Mouse (Mus musculus) stomach, embryonic 14.5 days (tissue): ENCODE results near the gene Slc16a13. TPM values are rescaled to one million over a fixed set of nuclear protein-coding genes. Genes with fewer than 3 reads are reported as not detected.

Source experiments
- ATAC-seq: fragments of 200-750 bp; cut with Nextera tagmentation; 2 replicates; pipeline ENCODE4 v1.8.0; 2017; ENCODE audit warnings: low read depth, moderate TSS enrichment; ENCODE audit not compliant: insufficient number of reproducible peaks, insufficient read depth, low FRiP score
- H3K27ac ChIP-seq: fragments of 300-500 bp; sonication (generic); 2 replicates; pipeline ENCODE4 v1.5.1; 2014; ENCODE audit warnings: mild to moderate bottlenecking, low read length, moderate library complexity, mixed read lengths
- H3K27me3 ChIP-seq: fragments of 300-500 bp; sonication (generic); 2 replicates; pipeline ENCODE4 v1.6.1; 2014; ENCODE audit warnings: low read length, control low read depth, mixed read lengths; ENCODE audit not compliant: control insufficient read depth, insufficient read depth
- H3K36me3 ChIP-seq: fragments of 300-500 bp; sonication (generic); 2 replicates; pipeline ENCODE4 v1.6.1; 2014; ENCODE audit warnings: mild to moderate bottlenecking, control low read depth, low read length, moderate library complexity, mixed read lengths; ENCODE audit not compliant: control insufficient read depth, insufficient read depth
- H3K4me1 ChIP-seq: fragments of 300-500 bp; sonication (generic); 2 replicates; pipeline ENCODE4 v1.6.1; 2014; ENCODE audit warnings: low read length, control low read depth, mixed read lengths; ENCODE audit not compliant: control insufficient read depth, insufficient read depth
- H3K4me2 ChIP-seq: fragments of 300-500 bp; sonication (generic); replicated peaks from 2 replicates; pipeline ENCODE4 v1.6.1; 2014; ENCODE audit warnings: low read depth, low read length, control low read depth
- H3K4me3 ChIP-seq: fragments of 300-500 bp; sonication (generic); 2 replicates; pipeline ENCODE4 v1.5.1; 2014; ENCODE audit warnings: low read depth, low read length, control low read depth
- H3K9ac ChIP-seq: fragments of 300-500 bp; sonication (generic); replicated peaks from 2 replicates; pipeline ENCODE4 v1.6.1; 2014; ENCODE audit warnings: low read depth, mild to moderate bottlenecking, control low read depth, low read length, moderate library complexity, mixed read lengths
- H3K9me3 ChIP-seq: fragments of 300-500 bp; sonication (generic); 2 replicates; pipeline ENCODE4 v1.6.1; 2016; ENCODE audit warnings: low read depth, low read length, control low read depth; ENCODE audit not compliant: control insufficient read depth
- WGBS: fragments of 180-500 bp; shearing (Covaris S2); extraction: QIAGEN DNeasy Blood & Tissue Kit; methylation state at CpG from one replicate; pipeline ENCODE4 v1.1.7; 2014; 5-methylcytosine and 5-hydroxymethylcytosine counted together
- polyA plus RNA-seq: library from polyadenylated mRNA; unstranded; fragments of >200 nt; fragmentation: Nextera tagmentation; extraction: Ambion mirVana; gene quantifications from 2 replicates; pipeline ENCODE4 v1.2.1, GENCODE M21; 2014

Slc16a13 gene
- polyA plus RNA-seq, 1 experiment from 2014 or later = 5.6 TPM

GRCm38 (mm10) chr11:70180496-70180895, 40.4 kb downstream of the Slc16a13 start:
- Histone ChIP-seq H3K4me1 (no peaks in the 10 kb centered on the region), H3K4me2 (no peak overlapping the region), H3K27ac (no peak overlapping the region), H3K9me3 (no peaks in the 10 kb centered on the region), H3K4me3 (no peak overlapping the region), H3K36me3 (no peaks in the 10 kb centered on the region), H3K9ac (no peak overlapping the region), H3K27me3 (no peaks in the 10 kb centered on the region)
- WGBS = 91% methylated on average over 4 of the region's 4 CpGs
- no peak for ATAC-seq

GRCm38 (mm10) chr11:70179401-70179800, 41.5 kb downstream of the Slc16a13 start:
- Histone ChIP-seq H3K4me2 (no peak overlapping the region), H3K4me1 (no peaks in the 10 kb centered on the region), H3K27me3 (no peaks in the 10 kb centered on the region), H3K4me3 (no peak overlapping the region), H3K9me3 (no peaks in the 10 kb centered on the region), H3K9ac (no peak overlapping the region), H3K27ac (no peak overlapping the region), H3K36me3 (no peaks in the 10 kb centered on the region)
- ATAC-seq = no peak
- 35% methylated on average over 14 of the region's 14 CpGs for WGBS

GRCm38 (mm10) chr11:70178756-70179155, 42.1 kb downstream of the Slc16a13 start:
- H3K4me2 ChIP-seq = no peak overlapping the region
- no peak overlapping the region for H3K27ac ChIP-seq
- no peaks in the 10 kb centered on the region for H3K4me1 ChIP-seq
- H3K9ac ChIP-seq = no peak overlapping the region
- no peak overlapping the region for H3K4me3 ChIP-seq
- H3K36me3 ChIP-seq = no peaks in the 10 kb centered on the region
- no peak for ATAC-seq
- WGBS = 73% methylated on average over 11 of the region's 11 CpGs
- H3K9me3 ChIP-seq = no peaks in the 10 kb centered on the region
- no peaks in the 10 kb centered on the region for H3K27me3 ChIP-seq

- Histone ChIP-seq H3K27ac (no peak overlapping the region), H3K4me3 (no peak overlapping the region), H3K4me2 (no peak overlapping the region), H3K4me1 (no peaks in the 10 kb centered on the region), H3K36me3 (no peaks in the 10 kb centered on the region), H3K9ac (no peak overlapping the region), H3K9me3 (no peaks in the 10 kb centered on the region), H3K27me3 (no peaks in the 10 kb centered on the region)
- no peak for ATAC-seq
- WGBS = 82% methylated on average over 11 of the region's 11 CpGs
Measured at GRCm38 (mm10) chr11:70178311-70178710, 42.6 kb downstream of the Slc16a13 start.

GRCm38 (mm10) chr11:70177647-70178046, 43.2 kb downstream of the Slc16a13 start:
- Histone ChIP-seq H3K4me1 (no peaks in the 10 kb centered on the region), H3K36me3 (no peaks in the 10 kb centered on the region), H3K9me3 (no peaks in the 10 kb centered on the region), H3K4me3 (no peak overlapping the region), H3K4me2 (no peak overlapping the region), H3K27me3 (no peaks in the 10 kb centered on the region), H3K9ac (no peak overlapping the region), H3K27ac (no peak overlapping the region)
- ATAC-seq = no peak
- WGBS = 73% methylated on average over 8 of the region's 8 CpGs

GRCm38 (mm10) chr11:70174491-70174890, 46.4 kb downstream of the Slc16a13 start:
- no peak for ATAC-seq
- no peaks in the 10 kb centered on the region for H3K9me3 ChIP-seq
- H3K4me1 ChIP-seq = no peaks in the 10 kb centered on the region
- 78% methylated on average over 4 of the region's 4 CpGs for WGBS
- H3K36me3 ChIP-seq = no peaks in the 10 kb centered on the region
- no peak overlapping the region for H3K9ac ChIP-seq
- H3K4me2 ChIP-seq = no peak overlapping the region
- no peaks in the 10 kb centered on the region for H3K27me3 ChIP-seq
- H3K4me3 ChIP-seq = no peak overlapping the region
- no peak overlapping the region for H3K27ac ChIP-seq

GRCm38 (mm10) chr11:70172298-70172697, 48.6 kb downstream of the Slc16a13 start:
- Histone ChIP-seq H3K4me3 (no peak overlapping the region), H3K9me3 (no peaks in the 10 kb centered on the region), H3K27ac (no peak overlapping the region), H3K4me2 (no peak overlapping the region), H3K27me3 (no peaks in the 10 kb centered on the region), H3K9ac (no peak overlapping the region), H3K36me3 (no peaks in the 10 kb centered on the region), H3K4me1 (no peaks in the 10 kb centered on the region)
- no peak for ATAC-seq
- WGBS = 57% methylated on average over 5 of the region's 5 CpGs

- Histone ChIP-seq H3K4me3 (no peak overlapping the region), H3K36me3 (no peaks in the 10 kb centered on the region), H3K4me2 (no peak overlapping the region), H3K9me3 (no peaks in the 10 kb centered on the region), H3K9ac (no peak overlapping the region), H3K4me1 (no peaks in the 10 kb centered on the region), H3K27ac (no peak overlapping the region), H3K27me3 (no peaks in the 10 kb centered on the region)
- 47% methylated on average over 3 of the region's 3 CpGs for WGBS
- ATAC-seq = no peak
Measured at GRCm38 (mm10) chr11:70171847-70172246, 49.0 kb downstream of the Slc16a13 start.

GRCm38 (mm10) chr11:70171181-70171580, 49.7 kb downstream of the Slc16a13 start:
- Histone ChIP-seq H3K4me3 (no peak overlapping the region), H3K9ac (no peak overlapping the region), H3K9me3 (no peaks in the 10 kb centered on the region), H3K36me3 (no peaks in the 10 kb centered on the region), H3K27me3 (no peaks in the 10 kb centered on the region), H3K27ac (no peak overlapping the region), H3K4me2 (no peak overlapping the region), H3K4me1 (no peaks in the 10 kb centered on the region)
- no peak for ATAC-seq
- 82% methylated on average over 7 of the region's 7 CpGs for WGBS
